30 mouse cellular contexts compared by ENCODE assay signal in genomic region chr7:109961570-109961969, GRCm38 (mm10). TPM values are rescaled to one million over a fixed set of nuclear protein-coding genes. Genes with fewer than 3 reads are reported as not detected.
DNase-seq lines count a peak whose midpoint lies in the region; ATAC-seq and TF ChIP-seq lines count a peak whose summit lies in the region.
"Had no signal": no experiment of that assay in that cellular context is flagged by ENCODE, and none has a peak within 500 bp of the region (broad histone marks: within the 10 kb centered on the region; RNA-seq: fewer than 3 reads in every experiment).

No protein-coding gene starts in this region.

- WGBS in limb, embryonic 13.5 days, result 63% methylated on average over 2 of the region's 2 CpGs
- 87% methylated on average over 2 of the region's 2 CpGs for WGBS in limb, embryonic 10.5 days
- 60% methylated on average over 2 of the region's 2 CpGs for WGBS in lung, postnatal 0 days

- peak overlapping the region; percentile 44; the same call in 1 of the 2 replicates for H3K27ac ChIP-seq in limb, embryonic 13.5 days
- H3K27ac ChIP-seq in limb, embryonic 10.5 days, result no peak overlapping the region
- H3K27ac ChIP-seq in lung, postnatal 0 days (ENCODE audit: low read length), result no peak overlapping the region
- H3K27ac ChIP-seq: liver, embryonic 13.5 days; macrophage had no signal

- H3K4me2 ChIP-seq in limb, embryonic 13.5 days (replicated peaks), result no peak overlapping the region
- H3K4me2 ChIP-seq in lung, postnatal 0 days (replicated peaks; ENCODE audit: low read depth, low read length), result no peak overlapping the region

- no peak for ATAC-seq in limb, embryonic 13.5 days (ENCODE audit: low FRiP score, low read depth)
- ATAC-seq in lung, postnatal 0 days, result no peak
- ATAC-seq: forebrain, embryonic 14.5 days; inflammation-experienced regulatory T-cells, adult 6 months; midbrain, embryonic 13.5 days; Patski had no signal

- TF ChIP-seq EP300 in lung, postnatal 0 days (IDR thresholded peaks at IDR 0.05), result no peak

- no peak overlapping the region for H3K4me3 ChIP-seq in limb, embryonic 13.5 days
- no peak overlapping the region for H3K4me3 ChIP-seq in limb, embryonic 10.5 days
- H3K4me3 ChIP-seq in lung, postnatal 0 days (ENCODE audit: low read depth, low read length), result no peak overlapping the region

- no peak overlapping the region for H3K9ac ChIP-seq in limb, embryonic 13.5 days
- H3K9ac ChIP-seq in lung, postnatal 0 days (replicated peaks; ENCODE audit: low read depth), result no peak overlapping the region
- H3K9ac ChIP-seq: limb, embryonic 15.5 days had no signal

- H3K36me3 ChIP-seq in limb, embryonic 13.5 days, result no peaks in the 10 kb centered on the region
- no peaks in the 10 kb centered on the region for H3K36me3 ChIP-seq in limb, embryonic 10.5 days
- no peaks in the 10 kb centered on the region for H3K36me3 ChIP-seq in lung, postnatal 0 days (ENCODE audit: insufficient read depth, low read length)
- H3K36me3 ChIP-seq: G1E; hindbrain, embryonic 10.5 days; hindbrain, embryonic 15.5 days; limb, embryonic 15.5 days; liver, embryonic 13.5 days; midbrain, embryonic 13.5 days; neural tube, embryonic 15.5 days had no signal

- H3K4me1 ChIP-seq in limb, embryonic 13.5 days, result peaks cover 50% of the 10 kb centered on the region
- H3K4me1 ChIP-seq in limb, embryonic 10.5 days, result peaks cover 19% of the 10 kb centered on the region
- H3K4me1 ChIP-seq in lung, postnatal 0 days (ENCODE audit: insufficient read depth, low read depth, low read length), result peaks cover 4% of the 10 kb centered on the region; the same call in 1 of the 2 replicates

- H3K9me3 ChIP-seq in limb, embryonic 13.5 days, result 0 out of 2 replicates have a peak, but pooled peaks cover 3% of the 10 kb centered on the region
- no peaks in the 10 kb centered on the region for H3K9me3 ChIP-seq in limb, embryonic 10.5 days (replicated peaks)
- H3K9me3 ChIP-seq in lung, postnatal 0 days (ENCODE audit: low read length), result no peaks in the 10 kb centered on the region
- H3K9me3 ChIP-seq: hindbrain, embryonic 10.5 days; hindbrain, embryonic 15.5 days; limb, embryonic 15.5 days; midbrain, embryonic 13.5 days; neural tube, embryonic 15.5 days had no signal

- DNase-seq in cerebellum, adult 18-20 months, result peak; percentile 30 to 54
- DNase-seq in cerebellum, postnatal 4 days (ENCODE audit: low spot score in 2 of 2), result no peak
- DNase-seq in heart, adult 11 months, result peak; percentile 86
- no peak for DNase-seq in heart, adult 18-20 months
- DNase-seq in limb, embryonic 10.5 days (ENCODE audit: low spot score), result no peak
- peak; percentile 40 to 47 for DNase-seq in cerebellum, postnatal 10 days
- no peak for DNase-seq in lung, postnatal 0 days (ENCODE audit: low spot score)
- DNase-seq: adrenal gland, postnatal 25 days; gastrocnemius, postnatal 36 days; heart, postnatal 14 days; kidney, adult 18-20 months; layer of hippocampus, adult 9-11 months; liver, embryonic 13.5 days; lung, adult 18-20 months; lung, postnatal 10 days; retina, postnatal 1 day; spleen, adult 18-20 months; thymus, adult 2 months; thymus, postnatal 36 days had no signal

- TF ChIP-seq CTCF in lung, postnatal 0 days (IDR thresholded peaks at IDR 0.05), result no peak

- H3K27me3 ChIP-seq in limb, embryonic 13.5 days, result no peaks in the 10 kb centered on the region
- no peaks in the 10 kb centered on the region for H3K27me3 ChIP-seq in limb, embryonic 10.5 days (ENCODE audit: low read depth, poor library complexity, severe bottlenecking)
- no peaks in the 10 kb centered on the region for H3K27me3 ChIP-seq in lung, postnatal 0 days (replicated peaks; ENCODE audit: insufficient read depth, low read length)
- H3K27me3 ChIP-seq: hindbrain, embryonic 15.5 days; limb, embryonic 15.5 days; midbrain, embryonic 13.5 days; neural tube, embryonic 15.5 days; Patski had no signal

RNA-seq across cellular contexts. Expression of gene Dennd5a, which starts 1.3 kb away (rescaled TPM):
- total RNA-seq in heart, adult 18-20 months (2021), result 100 to 1,000 TPM; 122 to 123 TPM
- 42.4 and 42.7 TPM in 2 replicates for polyA plus RNA-seq in limb, embryonic 13.5 days (2015; fragmentation: Nextera tagmentation; extraction: Ambion mirVana)
- polyA plus RNA-seq in limb, embryonic 10.5 days (2016; fragmentation: Nextera tagmentation; extraction: Ambion mirVana), result 27.6 and 30.0 TPM in 2 replicates
- 36.4 and 40.1 TPM in 2 replicates for polyA plus RNA-seq in lung, postnatal 0 days (2015; fragmentation: Nextera tagmentation; extraction: Ambion mirVana)

RNA-seq across cellular contexts. Expression of gene Tmem41b, which starts 25.2 kb away (rescaled TPM):
- total RNA-seq in heart, adult 18-20 months (2021), result 10 to 100 TPM; 43.4 to 54.7 TPM
- 74.0 and 75.1 TPM in 2 replicates for polyA plus RNA-seq in limb, embryonic 13.5 days (2015; fragmentation: Nextera tagmentation; extraction: Ambion mirVana)
- polyA plus RNA-seq in limb, embryonic 10.5 days (2016; fragmentation: Nextera tagmentation; extraction: Ambion mirVana), result 68.4 and 73.9 TPM in 2 replicates
- 71.9 and 75.3 TPM in 2 replicates for polyA plus RNA-seq in lung, postnatal 0 days (2015; fragmentation: Nextera tagmentation; extraction: Ambion mirVana)

RNA-seq across cellular contexts. Expression of gene Ipo7, which starts 56.5 kb away (rescaled TPM):
- 10 to 100 TPM; 96.4 to 99.0 TPM for total RNA-seq in heart, adult 18-20 months (2021)
- 38.6 and 45.5 TPM in 2 replicates for polyA plus RNA-seq in limb, embryonic 13.5 days (2015; fragmentation: Nextera tagmentation; extraction: Ambion mirVana)
- 49.2 and 51.6 TPM in 2 replicates for polyA plus RNA-seq in limb, embryonic 10.5 days (2016; fragmentation: Nextera tagmentation; extraction: Ambion mirVana)
- 12.7 and 15.3 TPM in 2 replicates for polyA plus RNA-seq in lung, postnatal 0 days (2015; fragmentation: Nextera tagmentation; extraction: Ambion mirVana)

Comparison
In these comparisons a context has a peak if more than half of its experiments do, and no peak if none do; other contexts are left out.
1. DNase-seq: peak in cerebellum, adult 18-20 months (2 of 2), heart, adult 11 months (single experiment) and cerebellum, postnatal 10 days (2 of 2); none in cerebellum, postnatal 4 days (0 of 2), heart, adult 18-20 months (0 of 2), limb, embryonic 10.5 days (single experiment) and lung, postnatal 0 days (single experiment).